Mouse (Mus musculus) MEL (cell line): ENCODE data around the gene Spink2. TPM values are rescaled to one million over a fixed set of nuclear protein-coding genes. Genes with fewer than 3 reads are reported as not detected.

ENCODE experiments used
- DNase-seq: peaks from one replicate; pipeline ENCODE4 v3.0.0; 2011; ENCODE audit warnings: low read depth, low spot score
- H3K27ac ChIP-seq: 2 replicates; pipeline ENCODE4 v1.5.1; 2012; ENCODE audit warnings: low read depth, mild to moderate bottlenecking, control low read depth, low read length, moderate library complexity; ENCODE audit not compliant: control insufficient read depth
- H3K27me3 ChIP-seq, 2 experiments: fragments of 150-350 bp in 1 of 2; sonication (generic) in 1 of 2; 2 replicates each; pipeline ENCODE4 v1.6.1; 2012; ENCODE audit warnings: low read length in 2 of 2, mild to moderate bottlenecking in 2 of 2, improper control_type of control experiment in 1 of 2, moderate library complexity in 1 of 2; ENCODE audit not compliant: insufficient read depth in 2 of 2, control insufficient read depth in 1 of 2
- H3K36me3 ChIP-seq, 2 experiments: 2 replicates each; pipeline ENCODE4 v1.6.1; 2012 to 2014; ENCODE audit warnings: low read length in 2 of 2, improper control_type of control experiment in 1 of 2, inconsistent platforms in 1 of 2, mild to moderate bottlenecking in 1 of 2; ENCODE audit not compliant: insufficient read depth in 2 of 2, control insufficient read depth in 1 of 2
- H3K4me1 ChIP-seq, 2 experiments: fragments of 150-350 bp in 1 of 2; sonication (generic) in 1 of 2; 2 replicates each; pipeline ENCODE4 v1.6.1; 2012; ENCODE audit warnings: low read length in 2 of 2, improper control_type of control experiment in 1 of 2, mild to moderate bottlenecking in 1 of 2; ENCODE audit not compliant: insufficient read depth in 2 of 2, control insufficient read depth in 1 of 2
- H3K4me3 ChIP-seq, 2 experiments: fragments of 150-350 bp in 1 of 2; sonication (generic) in 1 of 2; 2 replicates each; pipeline ENCODE4 v1.5.1; 2012; ENCODE audit warnings: low read depth in 2 of 2, low read length in 2 of 2, mild to moderate bottlenecking in 2 of 2, moderate library complexity in 2 of 2, control low read depth in 1 of 2, improper control_type of control experiment in 1 of 2; ENCODE audit not compliant: control insufficient read depth in 1 of 2, insufficient read depth in 1 of 2
- H3K79me2 ChIP-seq: 2 replicates; pipeline ENCODE4 v1.6.1; 2012; ENCODE audit warnings: mild to moderate bottlenecking, low read length, moderate library complexity; ENCODE audit not compliant: control insufficient read depth, poor library complexity, insufficient read depth
- H3K9ac ChIP-seq: 2 replicates; pipeline ENCODE4 v1.6.1; 2012; ENCODE audit warnings: low read depth, mild to moderate bottlenecking, control low read depth, low read length, moderate library complexity; ENCODE audit not compliant: control insufficient read depth, poor library complexity, severe bottlenecking
- H3K9me3 ChIP-seq: fragments of 150-350 bp; sonication (generic); replicated peaks from 2 replicates; pipeline ENCODE4 v1.6.1; 2012; ENCODE audit warnings: mild to moderate bottlenecking, low read length, improper control_type of control experiment, moderate library complexity; ENCODE audit not compliant: insufficient read depth
- BHLHE40 ChIP-seq: IDR thresholded peaks from 2 replicates; pipeline ENCODE4 v1.6.1; 2012; ENCODE audit warnings: low read depth, mild to moderate bottlenecking, inconsistent platforms, low read length, improper control_type of control experiment, borderline replicate concordance
- CHD1 ChIP-seq: IDR thresholded peaks from 2 replicates; pipeline ENCODE4 v1.6.1; 2012; ENCODE audit warnings: low read depth, mild to moderate bottlenecking, inconsistent platforms, low read length, improper control_type of control experiment
- E2F4 ChIP-seq: IDR thresholded peaks from 2 replicates; pipeline ENCODE4 v1.6.1; 2011; ENCODE audit warnings: low read depth, low read length, improper control_type of control experiment, borderline replicate concordance
- ELF1 ChIP-seq: IDR thresholded peaks from 2 replicates; pipeline ENCODE4 v1.6.1; 2014; ENCODE audit warnings: low read depth, mild to moderate bottlenecking, inconsistent platforms, low read length, improper control_type of control experiment, moderate library complexity
- EP300 ChIP-seq, 2 experiments: IDR thresholded peaks; 2 replicates each; pipeline ENCODE4 v1.6.1; 2011; ENCODE audit warnings: improper control_type of control experiment in 2 of 2, low read length in 2 of 2, low read depth in 1 of 2, mild to moderate bottlenecking in 1 of 2
- GABPA ChIP-seq: IDR thresholded peaks from 2 replicates; pipeline ENCODE4 v1.6.1; 2012; ENCODE audit warnings: low read depth, mild to moderate bottlenecking, inconsistent platforms, low read length, improper control_type of control experiment, moderate library complexity
- GATA1 ChIP-seq: IDR thresholded peaks from 2 replicates; pipeline ENCODE4 v1.6.1; 2011; ENCODE audit warnings: low read depth, low read length, improper control_type of control experiment
- HCFC1 ChIP-seq: IDR thresholded peaks from 2 replicates; pipeline ENCODE4 v1.6.1; 2012; ENCODE audit warnings: low read depth, mild to moderate bottlenecking, inconsistent platforms, low read length, improper control_type of control experiment, moderate library complexity
- JUND ChIP-seq: IDR thresholded peaks from 2 replicates; pipeline ENCODE4 v1.6.1; 2011; ENCODE audit warnings: low read depth, mild to moderate bottlenecking, improper control_type of control experiment, low read length
- KAT2A ChIP-seq: conservative IDR thresholded peaks from 2 replicates; pipeline ENCODE4 v1.6.1; 2012; ENCODE audit warnings: low read depth, low read length, improper control_type of control experiment, inconsistent platforms
- MAFK ChIP-seq: IDR thresholded peaks from 2 replicates; pipeline ENCODE4 v1.6.1; 2011; ENCODE audit warnings: low read depth, mild to moderate bottlenecking, low read length, improper control_type of control experiment, borderline replicate concordance
- MAZ ChIP-seq: IDR thresholded peaks from 2 replicates; pipeline ENCODE4 v1.6.1; 2012; ENCODE audit warnings: low read depth, mild to moderate bottlenecking, inconsistent platforms, low read length, improper control_type of control experiment
- MEF2A ChIP-seq: IDR thresholded peaks from 2 replicates; pipeline ENCODE4 v1.6.1; 2014; ENCODE audit warnings: low read depth, mild to moderate bottlenecking, inconsistent platforms, low read length, improper control_type of control experiment; ENCODE audit not compliant: poor library complexity, insufficient replicate concordance, severe bottlenecking; ENCODE audit errors: extremely low read depth
- NELFE ChIP-seq: IDR thresholded peaks from 2 replicates; pipeline ENCODE4 v1.6.1; 2011; ENCODE audit warnings: low read depth, low read length, improper control_type of control experiment
- NRF1 ChIP-seq: IDR thresholded peaks from 2 replicates; pipeline ENCODE4 v1.6.1; 2014; ENCODE audit warnings: low read depth, mild to moderate bottlenecking, inconsistent platforms, low read length, improper control_type of control experiment, moderate library complexity; ENCODE audit not compliant: poor library complexity, insufficient read depth, severe bottlenecking
- POLR2A ChIP-seq, 2 experiments: IDR thresholded peaks; 2 replicates each; pipeline ENCODE4 v1.6.1; 2011 to 2012; ENCODE audit warnings: low read length in 2 of 2, mild to moderate bottlenecking in 2 of 2, control low read depth in 1 of 2, improper control_type of control experiment in 1 of 2, low read depth in 1 of 2, moderate library complexity in 1 of 2; ENCODE audit not compliant: control insufficient read depth in 1 of 2, insufficient read depth in 1 of 2, poor library complexity in 1 of 2
- POLR2AphosphoS5 ChIP-seq: IDR thresholded peaks from 2 replicates; pipeline ENCODE4 v1.6.1; 2012; ENCODE audit warnings: low read depth, borderline replicate concordance, mild to moderate bottlenecking, inconsistent platforms, low read length, moderate library complexity, mixed read lengths
- RCOR1 ChIP-seq: IDR thresholded peaks from 2 replicates; pipeline ENCODE4 v1.6.1; 2012; ENCODE audit warnings: low read depth, mild to moderate bottlenecking, inconsistent platforms, low read length, improper control_type of control experiment
- SIN3A ChIP-seq: IDR thresholded peaks from 2 replicates; pipeline ENCODE4 v1.6.1; 2012; ENCODE audit warnings: low read length, improper control_type of control experiment, inconsistent platforms
- SMC3 ChIP-seq: IDR thresholded peaks from 2 replicates; pipeline ENCODE4 v1.6.1; 2011; ENCODE audit warnings: low read depth, low read length, improper control_type of control experiment
- TAL1 ChIP-seq: IDR thresholded peaks from 2 replicates; pipeline ENCODE4 v1.6.1; 2012; ENCODE audit warnings: mild to moderate bottlenecking, inconsistent platforms, low read length, moderate library complexity, mixed read lengths
- TBP ChIP-seq: IDR thresholded peaks from 2 replicates; pipeline ENCODE4 v1.8.0; 2011; ENCODE audit warnings: low read depth, low read length, improper control_type of control experiment
- UBTF ChIP-seq: IDR thresholded peaks from 2 replicates; pipeline ENCODE4 v1.6.1; 2012; ENCODE audit warnings: low read depth, mild to moderate bottlenecking, inconsistent platforms, low read length, improper control_type of control experiment, moderate library complexity, borderline replicate concordance; ENCODE audit not compliant: insufficient read depth
- ZC3H11A ChIP-seq: IDR thresholded peaks from 2 replicates; pipeline ENCODE4 v1.6.1; 2012; ENCODE audit warnings: low read depth, mild to moderate bottlenecking, inconsistent platforms, low read length, improper control_type of control experiment
- ZNF384 ChIP-seq: IDR thresholded peaks from 2 replicates; pipeline ENCODE4 v1.6.1; 2012; ENCODE audit warnings: low read depth, mild to moderate bottlenecking, inconsistent platforms, low read length, improper control_type of control experiment
- polyA plus RNA-seq, 2 experiments: library from polyadenylated mRNA; stranded (reverse) in 1 of 2; unstranded in 1 of 2; fragments of >175 nt in 1 of 2; fragments of >200 nt in 1 of 2; gene quantifications; 2 replicates each; pipeline versions ENCODE4 v1.2.1 to v1.2.4; 2012; ENCODE audit warnings: low replicate concordance in 2 of 2, low read depth in 1 of 2; ENCODE audit not compliant: insufficient read length in 2 of 2, insufficient read depth in 1 of 2, missing spikeins in 1 of 2
- total RNA-seq: library from RNA; depleted of rRNA; stranded (reverse); fragments of 300-350 nt; gene quantifications from 2 replicates; pipeline ENCODE4 v1.2.3, GENCODE M21; 2012

Spink2 gene
- total and polyA plus RNA-seq, 3 experiments = not detected

GRCm38 (mm10) chr5:77253154-77253553 is 41.9 kb upstream of the Spink2 start:
- Histone ChIP-seq H3K4me3 (no peak overlapping the region), H3K27ac (no peak overlapping the region)
- no peak for TF ChIP-seq MAFK
- TF ChIP-seq NELFE = no peak
- no peak for TF ChIP-seq CHD1
- TF ChIP-seq NRF1 = no peak
- no peak for TF ChIP-seq BHLHE40
- TF ChIP-seq ELF1 = no peak
- no peak for TF ChIP-seq HCFC1
- TF ChIP-seq TBP = no peak
- no peak for TF ChIP-seq UBTF
- TF ChIP-seq, all 39 proteins: peak for 0
- Histone ChIP-seq H3K9ac (no peak overlapping the region), H3K79me2 (no peaks in the 10 kb centered on the region), H3K36me3 (no peaks in the 10 kb centered on the region), H3K27me3 (peaks cover 3 to 5% of the 10 kb centered on the region in 2 experiments), H3K9me3 (no peaks in the 10 kb centered on the region), H3K4me1 (no peaks in the 10 kb centered on the region; a peak in 1 of 4 replicates)
- no peak for DNase-seq

GRCm38 (mm10) chr5:77252115-77252827 is 41.0 kb upstream of the Spink2 start:
- Histone ChIP-seq H3K79me2 (no peaks in the 10 kb centered on the region), H3K36me3 (no peaks in the 10 kb centered on the region), H3K27me3 (peaks cover 8% of the 10 kb centered on the region in 2 experiments), H3K9me3 (no peaks in the 10 kb centered on the region), H3K27ac (no peak overlapping the region), H3K9ac (no peak overlapping the region), H3K4me3 (no peak overlapping the region), H3K4me1 (no peaks in the 10 kb centered on the region; a peak in 1 of 4 replicates)
- no peak for TF ChIP-seq MEF2A
- no peak for TF ChIP-seq GATA1
- no peak for TF ChIP-seq TBP
- no peak for TF ChIP-seq ZNF384
- no peak for TF ChIP-seq JUND
- TF ChIP-seq BHLHE40 = no peak
- no peak for TF ChIP-seq UBTF
- TF ChIP-seq POLR2A (IDR thresholded peaks at IDR 0.05; ENCODE audit: control insufficient read depth in 1 of 2, insufficient read depth in 1 of 2, low read depth in 1 of 2, low read length in 2 of 2, poor library complexity in 1 of 2) = no peak
- TF ChIP-seq GABPA = no peak
- TF ChIP-seq TAL1 = no peak
- TF ChIP-seq KAT2A = no peak
- TF ChIP-seq EP300 (IDR thresholded peaks at IDR 0.05; ENCODE audit: low read depth in 1 of 2, low read length in 2 of 2) = no peak
- no peak for TF ChIP-seq RCOR1
- no peak for TF ChIP-seq SIN3A
- TF ChIP-seq SMC3 = no peak
- TF ChIP-seq HCFC1 = no peak
- no peak for TF ChIP-seq MAZ
- TF ChIP-seq POLR2AphosphoS5 = no peak
- no peak for TF ChIP-seq E2F4
- TF ChIP-seq ZC3H11A = no peak
- DNase-seq = no peak
